In genomic region chr9:21916851-21917492, GRCm38 (mm10) we compare ENCODE assay signal across 9 mouse cellular contexts. TPM values are rescaled to one million over a fixed set of nuclear protein-coding genes. Genes with fewer than 3 reads are reported as not detected.
DNase-seq lines count a peak whose midpoint lies in the region; ATAC-seq and TF ChIP-seq lines count a peak whose summit lies in the region.
"Had no signal": no experiment of that assay in that cellular context is flagged by ENCODE, and none has a peak within 500 bp of the region (broad histone marks: within the 10 kb centered on the region; RNA-seq: fewer than 3 reads in every experiment).

No protein-coding gene starts in this region.

- TF ChIP-seq EP300 in CH12.LX (IDR thresholded peaks at IDR 0.05; ENCODE audit: low read length): no peak

- no peak for TF ChIP-seq POLR2A in CH12.LX (IDR thresholded peaks at IDR 0.05; ENCODE audit: low read depth, low read length)

- TF ChIP-seq CTCF in CH12.LX (conservative IDR thresholded peaks at IDR 0.05 in 1 of 2, IDR thresholded peaks at IDR 0.05 in 1 of 2; ENCODE audit: low read depth in 2 of 2, low read length in 2 of 2): no peak

- H3K4me1 ChIP-seq in heart, embryonic 10.5 days: peaks cover 9% of the 10 kb centered on the region
- H3K4me1 ChIP-seq in CH12.LX (ENCODE audit: control insufficient read depth in 1 of 2, insufficient read depth in 2 of 2): peaks cover 5 to 9% of the 10 kb centered on the region in 2 experiments; a peak in 3 of 4 replicates
- peaks cover 16% of the 10 kb centered on the region for H3K4me1 ChIP-seq in forebrain, embryonic 15.5 days
- peaks cover 23% of the 10 kb centered on the region for H3K4me1 ChIP-seq in liver, embryonic 15.5 days (replicated peaks)

- H3K4me2 ChIP-seq in CH12.LX (ENCODE audit: insufficient read depth, low read depth, poor library complexity, severe bottlenecking): peak overlapping the region; percentile 60
- H3K4me2 ChIP-seq in forebrain, embryonic 15.5 days (replicated peaks): peak overlapping the region; percentile 87
- H3K4me2 ChIP-seq in liver, embryonic 15.5 days: peak overlapping the region; percentile 98

- H3K36me3 ChIP-seq in heart, embryonic 10.5 days: no peaks in the 10 kb centered on the region; the same call in 1 of the 2 replicates
- H3K36me3 ChIP-seq in CH12.LX (replicated peaks in 1 of 2; ENCODE audit: control insufficient read depth in 1 of 2, insufficient read depth in 1 of 2, low read length in 1 of 2): no peaks in the 10 kb centered on the region
- H3K36me3 ChIP-seq in forebrain, embryonic 15.5 days: no peaks in the 10 kb centered on the region; the same call in 1 of the 2 replicates
- peaks cover 3% of the 10 kb centered on the region; the same call in 1 of the 2 replicates for H3K36me3 ChIP-seq in liver, embryonic 15.5 days (replicated peaks)

- dilution Hi-C loops in CH12.LX (cut with MboI; ENCODE audit: extremely low pct_ligation_motif_present, extremely low pct_unique_long_range_greater_than_20kb, low sequenced_read_pairs): no loop called here

- H3K9ac ChIP-seq in CH12.LX (ENCODE audit: insufficient read depth, low read depth): 0 out of 2 replicates have a peak overlapping the region, but pooled peaks have one; percentile 35
- H3K9ac ChIP-seq in forebrain, embryonic 15.5 days (replicated peaks): peak overlapping the region; percentile 71
- H3K9ac ChIP-seq in liver, embryonic 15.5 days: peak overlapping the region; percentile 72; the same call in 1 of the 2 replicates

- peaks cover 37% of the 10 kb centered on the region for H3K27me3 ChIP-seq in heart, embryonic 10.5 days (ENCODE audit: insufficient read depth, poor library complexity, severe bottlenecking)
- peaks cover 57% of the 10 kb centered on the region for H3K27me3 ChIP-seq in CH12.LX (replicated peaks)
- H3K27me3 ChIP-seq in forebrain, embryonic 15.5 days: no peaks in the 10 kb centered on the region
- H3K27me3 ChIP-seq in liver, embryonic 15.5 days: peaks cover 25% of the 10 kb centered on the region

- 67% methylated on average over 3 of the region's 3 CpGs for WGBS in heart, embryonic 10.5 days
- WGBS in forebrain, embryonic 15.5 days: 58% methylated on average over 3 of the region's 3 CpGs
- 47% methylated on average over 3 of the region's 3 CpGs for WGBS in liver, embryonic 15.5 days (ENCODE audit: insufficient replicate concordance)

- no peak for DNase-seq in heart, embryonic 10.5 days (ENCODE audit: low spot score)
- DNase-seq in heart, adult 9 months (ENCODE audit: low spot score in 2 of 2): no peak
- no peak for DNase-seq in CH12.LX (ENCODE audit: extremely low read depth)
- DNase-seq in adrenal gland, postnatal 36 days: no peak
- no peak for DNase-seq in adrenal gland, postnatal 10 days
- no peak for DNase-seq in adrenal gland, postnatal 4 days (ENCODE audit: low spot score in 2 of 2)

- no peak for ATAC-seq in forebrain, embryonic 15.5 days (replicated peaks)
- ATAC-seq in liver, embryonic 15.5 days (ENCODE audit: insufficient read depth): no peak

- no peaks in the 10 kb centered on the region for H3K9me3 ChIP-seq in heart, embryonic 10.5 days
- no peaks in the 10 kb centered on the region for H3K9me3 ChIP-seq in CH12.LX (replicated peaks; ENCODE audit: low read length)
- no peaks in the 10 kb centered on the region for H3K9me3 ChIP-seq in forebrain, embryonic 15.5 days
- H3K9me3 ChIP-seq in liver, embryonic 15.5 days (replicated peaks): no peaks in the 10 kb centered on the region

- no peak overlapping the region; the same call in 1 of the 2 replicates for H3K27ac ChIP-seq in heart, embryonic 10.5 days
- no peak overlapping the region for H3K27ac ChIP-seq in CH12.LX (ENCODE audit: insufficient read depth, low read depth)
- H3K27ac ChIP-seq in forebrain, embryonic 15.5 days (replicated peaks): peak overlapping the region; percentile 88
- H3K27ac ChIP-seq in liver, embryonic 15.5 days (replicated peaks): peak overlapping the region; percentile 16; the same call in 1 of the 2 replicates

- no peaks in the 10 kb centered on the region for H3K79me2 ChIP-seq in CH12.LX (replicated peaks; ENCODE audit: control insufficient read depth, extremely low read depth, insufficient read depth, poor library complexity, severe bottlenecking)

- no peak for TF ChIP-seq RAD21 in CH12.LX (IDR thresholded peaks at IDR 0.05; ENCODE audit: low read depth, low read length)

- in situ Hi-C loops in CH12.LX (cut with MboI; ENCODE audit: low pct_ligation_motif_present, low pct_unique_long_range_greater_than_20kb, low sequenced_read_pairs): no loop called here

- H3K4me3 ChIP-seq in heart, embryonic 10.5 days: peak overlapping the region; percentile 84
- peak overlapping the region in 1 of 3 experiments; percentile 53 for H3K4me3 ChIP-seq in CH12.LX (replicated peaks in 1 of 3; ENCODE audit: low read depth in 2 of 3, low read length in 2 of 3, poor library complexity in 1 of 3)
- peak overlapping the region; percentile 69 for H3K4me3 ChIP-seq in forebrain, embryonic 15.5 days
- H3K4me3 ChIP-seq in liver, embryonic 15.5 days (replicated peaks): peak overlapping the region; percentile 67

TF ChIP-seq in CH12.LX, 34 proteins besides CTCF, POLR2A, EP300 and RAD21:
- TF ChIP-seq ZMIZ1 (IDR thresholded peaks at IDR 0.05; ENCODE audit: low read depth, low read length): no peak
- TF ChIP-seq MAZ (IDR thresholded peaks at IDR 0.05; ENCODE audit: low read depth, low read length): no peak
- no peak for TF ChIP-seq JUN (IDR thresholded peaks at IDR 0.05; ENCODE audit: insufficient read depth, low read depth, low read length)
- no peak for TF ChIP-seq HCFC1 (IDR thresholded peaks at IDR 0.05; ENCODE audit: low read depth, low read length)
- no peak for TF ChIP-seq MAX (IDR thresholded peaks at IDR 0.05; ENCODE audit: low read length)
- TF ChIP-seq POLR2AphosphoS2 (IDR thresholded peaks at IDR 0.05; ENCODE audit: low read depth, low read length): no peak
- TF ChIP-seq RCOR1 (conservative IDR thresholded peaks at IDR 0.05; ENCODE audit: low read depth, low read length): no peak
- TF ChIP-seq BHLHE40 (IDR thresholded peaks at IDR 0.05; ENCODE audit: low read depth, low read length): no peak
- TF ChIP-seq TCF12 (IDR thresholded peaks at IDR 0.05; ENCODE audit: low read depth, low read length): no peak
- TF ChIP-seq JUND (conservative IDR thresholded peaks at IDR 0.05; ENCODE audit: low read depth, low read length): no peak
- TF ChIP-seq USF2 (conservative IDR thresholded peaks at IDR 0.05; ENCODE audit: low read depth, low read length): no peak

RNA-seq across cellular contexts. Expression of gene Rab3d, which starts 1.0 kb away (rescaled TPM):
- 6.2 and 6.8 TPM in 2 replicates for polyA plus RNA-seq in heart, embryonic 10.5 days (2016; fragmentation: Nextera tagmentation; extraction: Ambion mirVana)
- total RNA-seq in CH12.LX (2012; rRNA removed): 2.0 and 3.7 TPM in 2 replicates
- total RNA-seq in CH12.LX (2014; rRNA removed): 0.77 and 0.90 TPM in 2 replicates
- 0.35 and 0.91 TPM in 2 replicates for polyA plus RNA-seq in CH12.LX (2012; ENCODE audit: insufficient read length, low read depth)
- 33.3 and 33.8 TPM in 2 replicates for polyA plus RNA-seq in forebrain, embryonic 15.5 days (2015; fragmentation: Nextera tagmentation; extraction: Ambion mirVana)
- 12.0 and 13.1 TPM in 2 replicates for polyA plus RNA-seq in liver, embryonic 15.5 days (2015; fragmentation: Nextera tagmentation; extraction: Ambion mirVana)
- total RNA-seq in adrenal gland, postnatal 36 days (2021): 10 to 100 TPM; 28.5 to 58.8 TPM
- total RNA-seq in adrenal gland, postnatal 10 days (2021): 10 to 100 TPM; 37.2 to 45.4 TPM
- 10 to 100 TPM; 55.5 to 60.2 TPM for total RNA-seq in adrenal gland, postnatal 4 days (2021)

RNA-seq across cellular contexts. Expression of gene Ccdc159, which starts 10.3 kb away (rescaled TPM):
- polyA plus RNA-seq in heart, embryonic 10.5 days (2016; fragmentation: Nextera tagmentation; extraction: Ambion mirVana): 3.6 and 4.2 TPM in 2 replicates
- total RNA-seq in CH12.LX (2012; rRNA removed): not detected in 2 replicates
- total RNA-seq in CH12.LX (2014; rRNA removed): not detected in 2 replicates
- not detected in 2 replicates for polyA plus RNA-seq in CH12.LX (2012; ENCODE audit: insufficient read length, low read depth)
- 7.5 and 8.8 TPM in 2 replicates for polyA plus RNA-seq in forebrain, embryonic 15.5 days (2015; fragmentation: Nextera tagmentation; extraction: Ambion mirVana)
- polyA plus RNA-seq in liver, embryonic 15.5 days (2015; fragmentation: Nextera tagmentation; extraction: Ambion mirVana): 0.99 and 1.5 TPM in 2 replicates
- total RNA-seq in adrenal gland, postnatal 36 days (2021): 1 to 10 TPM; 9.4 to 9.7 TPM
- 1 to 10 TPM; 5.6 to 8.8 TPM for total RNA-seq in adrenal gland, postnatal 10 days (2021)
- 10 to 100 TPM; 13.3 to 14.2 TPM for total RNA-seq in adrenal gland, postnatal 4 days (2021)
- total RNA-seq: common myeloid progenitor, adult 5-6 weeks had no signal

RNA-seq across cellular contexts. Expression of gene Tmem205, which starts 10.4 kb away (rescaled TPM):
- 50.1 and 52.6 TPM in 2 replicates for polyA plus RNA-seq in heart, embryonic 10.5 days (2016; fragmentation: Nextera tagmentation; extraction: Ambion mirVana)
- 2.4 and 2.9 TPM in 2 replicates for total RNA-seq in CH12.LX (2012; rRNA removed)
- total RNA-seq in CH12.LX (2014; rRNA removed): 2.4 and 2.9 TPM in 2 replicates
- 0.87 and 1.6 TPM in 2 replicates for polyA plus RNA-seq in CH12.LX (2012; ENCODE audit: insufficient read length, low read depth)
- polyA plus RNA-seq in forebrain, embryonic 15.5 days (2015; fragmentation: Nextera tagmentation; extraction: Ambion mirVana): 53.5 and 53.7 TPM in 2 replicates
- 137 and 160 TPM in 2 replicates for polyA plus RNA-seq in liver, embryonic 15.5 days (2015; fragmentation: Nextera tagmentation; extraction: Ambion mirVana)
- total RNA-seq in adrenal gland, postnatal 36 days (2021): 100 to 1,000 TPM; 318 to 566 TPM
- 100 to 1,000 TPM; 182 to 187 TPM for total RNA-seq in adrenal gland, postnatal 10 days (2021)
- 100 to 1,000 TPM; 242 to 269 TPM for total RNA-seq in adrenal gland, postnatal 4 days (2021)

RNA-seq across cellular contexts. Expression of gene Plppr2, which starts 19.9 kb away (rescaled TPM):
- polyA plus RNA-seq in heart, embryonic 10.5 days (2016; fragmentation: Nextera tagmentation; extraction: Ambion mirVana): 6.5 and 7.0 TPM in 2 replicates
- total RNA-seq in CH12.LX (2012; rRNA removed): not detected in 2 replicates
- total RNA-seq in CH12.LX (2014; rRNA removed): not detected in 2 replicates
- polyA plus RNA-seq in CH12.LX (2012; ENCODE audit: insufficient read length, low read depth): not detected in 2 replicates
- 71.9 and 73.0 TPM in 2 replicates for polyA plus RNA-seq in forebrain, embryonic 15.5 days (2015; fragmentation: Nextera tagmentation; extraction: Ambion mirVana)
- 1.2 and 1.5 TPM in 2 replicates for polyA plus RNA-seq in liver, embryonic 15.5 days (2015; fragmentation: Nextera tagmentation; extraction: Ambion mirVana)
- total RNA-seq in adrenal gland, postnatal 36 days (2021): 10 to 100 TPM; 27.1 to 35.8 TPM
- total RNA-seq in adrenal gland, postnatal 10 days (2021): 10 to 100 TPM; 21.9 to 22.3 TPM
- total RNA-seq in adrenal gland, postnatal 4 days (2021): 10 to 100 TPM; 39.4 to 41.6 TPM

RNA-seq across cellular contexts. Expression of gene Swsap1, which starts 38.6 kb away (rescaled TPM):
- 5.7 and 6.9 TPM in 2 replicates for polyA plus RNA-seq in heart, embryonic 10.5 days (2016; fragmentation: Nextera tagmentation; extraction: Ambion mirVana)
- total RNA-seq in CH12.LX (2012; rRNA removed): 4.0 and 4.4 TPM in 2 replicates
- 4.1 and 4.4 TPM in 2 replicates for total RNA-seq in CH12.LX (2014; rRNA removed)
- polyA plus RNA-seq in CH12.LX (2012; ENCODE audit: insufficient read length, low read depth): 2.9 and 3.1 TPM in 2 replicates
- polyA plus RNA-seq in forebrain, embryonic 15.5 days (2015; fragmentation: Nextera tagmentation; extraction: Ambion mirVana): 9.3 and 12.1 TPM in 2 replicates
- 2.2 and 2.5 TPM in 2 replicates for polyA plus RNA-seq in liver, embryonic 15.5 days (2015; fragmentation: Nextera tagmentation; extraction: Ambion mirVana)
- total RNA-seq in adrenal gland, postnatal 36 days (2021): 10 to 100 TPM; 12.4 to 18.3 TPM
- total RNA-seq in adrenal gland, postnatal 10 days (2021): 10 to 100 TPM; 11.9 to 15.1 TPM
- 10 to 100 TPM; 15.9 to 16.1 TPM for total RNA-seq in adrenal gland, postnatal 4 days (2021)

Comparison
In these comparisons a context has a peak if more than half of its experiments do, and no peak if none do; other contexts are left out.
1. H3K27ac ChIP-seq: peak in forebrain, embryonic 15.5 days (single experiment) and liver, embryonic 15.5 days (single experiment); none in heart, embryonic 10.5 days (single experiment) and CH12.LX (single experiment).
2. RNA of gene Rab3d, which starts 1.0 kb away (total RNA-seq): 55.5 to 60.2 TPM in adrenal gland, postnatal 4 days, 28.5 to 58.8 TPM in adrenal gland, postnatal 36 days and 37.2 to 45.4 TPM in adrenal gland, postnatal 10 days; 0.77 to 3.7 TPM in CH12.LX; every median in the first group is over 4 times any median in the second.
3. RNA of gene Ccdc159, which starts 10.3 kb away (total RNA-seq): 13.3 to 14.2 TPM in adrenal gland, postnatal 4 days, 9.4 to 9.7 TPM in adrenal gland, postnatal 36 days and 5.6 to 8.8 TPM in adrenal gland, postnatal 10 days; not detected in CH12.LX; every median in the first group is over 4 times any median in the second.
4. RNA of gene Tmem205, which starts 10.4 kb away (total RNA-seq): 318 to 566 TPM in adrenal gland, postnatal 36 days, 242 to 269 TPM in adrenal gland, postnatal 4 days and 182 to 187 TPM in adrenal gland, postnatal 10 days; 2.4 to 2.9 TPM in CH12.LX; every median in the first group is over 10 times any median in the second.
5. Peak in every context shown above with its lines, with median percentiles within 50 percentile points of each other: H3K4me2 ChIP-seq and H3K9ac ChIP-seq.